Mouse (Mus musculus): Measurements from ENCODE around the gene Klf7.

DNA sequence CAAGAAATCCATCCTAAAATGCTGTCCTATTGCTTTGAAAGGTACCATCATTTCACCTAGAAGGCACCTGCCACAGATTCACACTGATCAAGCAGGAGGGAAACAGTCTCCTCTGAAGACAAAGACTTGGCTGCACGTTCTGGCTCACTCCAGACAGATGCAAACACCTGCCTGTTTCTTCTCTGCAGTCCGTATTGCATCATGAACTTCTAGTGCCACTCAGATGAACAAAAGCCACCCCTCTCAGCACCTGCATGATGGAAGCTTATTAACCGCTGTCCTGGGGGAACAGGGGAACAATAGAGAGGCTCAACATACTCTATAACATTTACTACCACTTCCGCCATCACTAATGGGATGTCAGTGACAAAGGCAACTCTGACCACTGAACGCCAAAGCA, 31.5 kb downstream of the Klf7 start:
- TF ChIP-seq CEBPB (IDR thresholded peaks at IDR 0.05; ENCODE audit: low read depth) (no peak), CTCF (IDR thresholded peaks at IDR 0.05; ENCODE audit: control insufficient read depth, insufficient read depth, insufficient read length) (no peak), MYOD1 (IDR thresholded peaks at IDR 0.05; ENCODE audit: control insufficient read depth, insufficient read length, low read depth) (no peak), MYOG (IDR thresholded peaks at IDR 0.05; ENCODE audit: control insufficient read depth, extremely low read depth, insufficient read length) (no peak), USF1 (IDR thresholded peaks at IDR 0.05; ENCODE audit: low read depth) (no peak), FOSL1 (IDR thresholded peaks at IDR 0.05; ENCODE audit: insufficient read depth, low read length, poor library complexity, severe bottlenecking) (no peak)

Measured in C2C12 (cell line).